Mouse (Mus musculus) liver, embryonic 14.5 days (tissue): Measurements from ENCODE around the gene Tbc1d22a. TPM values are rescaled to one million over a fixed set of nuclear protein-coding genes. Genes with fewer than 3 reads are reported as not detected.
A peak's percentile ranks its signal among the peaks of the same experiment; 100 is the strongest.

Source experiments
- ATAC-seq: fragments of 200-750 bp; cut with Nextera tagmentation; 2 replicates; pipeline ENCODE4 v1.8.0; 2017; ENCODE audit warnings: moderate number of reproducible peaks, mild to moderate bottlenecking, moderate library complexity; ENCODE audit not compliant: insufficient read depth
- DNase-seq, 3 experiments: peaks; one replicate each; pipeline ENCODE4 v3.0.0-alpha.2; 2012 to 2013; ENCODE audit warnings: low read depth in 3 of 3, low spot score in 3 of 3
- H3K27ac ChIP-seq: fragments of 300-500 bp; sonication (generic); 2 replicates; pipeline ENCODE4 v1.5.1; 2014; ENCODE audit warnings: moderate library complexity, mild to moderate bottlenecking, control low read depth, inconsistent platforms
- H3K27me3 ChIP-seq: fragments of 300-500 bp; sonication (generic); 2 replicates; pipeline ENCODE4 v1.6.1; 2014; ENCODE audit warnings: mild to moderate bottlenecking, low read length, moderate library complexity; ENCODE audit not compliant: control insufficient read depth, insufficient read depth
- H3K36me3 ChIP-seq: fragments of 300-500 bp; sonication (generic); replicated peaks from 2 replicates; pipeline ENCODE4 v1.6.1; 2014; ENCODE audit warnings: low read depth; ENCODE audit not compliant: control insufficient read depth, insufficient read depth
- H3K4me1 ChIP-seq, 2 experiments: fragments of 200-500 bp in 1 of 2; fragments of 300-500 bp in 1 of 2; sonication (generic) in 1 of 2; replicated peaks; 2 replicates each; pipeline ENCODE4 v1.6.1; 2012 to 2014; ENCODE audit warnings: antibody characterized with exemption in 1 of 2, inconsistent platforms in 1 of 2, low read length in 1 of 2; ENCODE audit not compliant: control insufficient read depth in 2 of 2, insufficient read depth in 2 of 2
- H3K4me2 ChIP-seq: fragments of 300-500 bp; sonication (generic); 2 replicates; pipeline ENCODE4 v1.6.1; 2014; ENCODE audit warnings: low read depth, mild to moderate bottlenecking, control low read depth, moderate library complexity
- H3K4me3 ChIP-seq, 2 experiments: fragments of 200-500 bp in 1 of 2; fragments of 300-500 bp in 1 of 2; sonication (generic) in 1 of 2; 2 replicates each; pipeline ENCODE4 v1.5.1; 2012 to 2014; ENCODE audit warnings: low read depth in 2 of 2, low read length in 2 of 2, mild to moderate bottlenecking in 2 of 2, control low read depth in 1 of 2, inconsistent platforms in 1 of 2, moderate library complexity in 1 of 2; ENCODE audit not compliant: insufficient read depth in 1 of 2
- H3K9ac ChIP-seq: fragments of 300-500 bp; sonication (generic); replicated peaks from 2 replicates; pipeline ENCODE4 v1.6.1; 2014; ENCODE audit warnings: mild to moderate bottlenecking, control low read depth, moderate library complexity
- H3K9me3 ChIP-seq: fragments of 300-500 bp; sonication (generic); 2 replicates; pipeline ENCODE4 v1.6.1; 2016; ENCODE audit warnings: low read length, mixed read lengths; ENCODE audit not compliant: control insufficient read depth
- CTCF ChIP-seq: IDR thresholded peaks from 2 replicates; pipeline ENCODE4 v1.5.1; 2016; ENCODE audit warnings: antibody characterized with exemption, low read depth, control low read depth
- EP300 ChIP-seq: IDR thresholded peaks from 2 replicates; pipeline ENCODE4 v1.6.1; 2016; ENCODE audit warnings: antibody characterized with exemption, low read depth
- WGBS: fragments of 180-500 bp; shearing (Covaris S2); extraction: QIAGEN DNeasy Blood & Tissue Kit; methylation state at CpG from one replicate; pipeline ENCODE4 v1.1.7; 2014; ENCODE audit not compliant: insufficient replicate concordance; 5-methylcytosine and 5-hydroxymethylcytosine counted together
- polyA plus RNA-seq, 2 experiments: library from polyadenylated mRNA; depleted of rRNA in 1 of 2; stranded (reverse) in 1 of 2; unstranded in 1 of 2; fragments of >200 nt; fragmentation: Nextera tagmentation in 1 of 2; extraction: Ambion mirVana in 1 of 2; gene quantifications; 2 replicates each; pipeline versions ENCODE4 v1.2.1 to v1.2.3; 2012 to 2014

Tbc1d22a gene
- polyA plus RNA-seq (2012; rRNA removed) (5.8 and 6.4 TPM in 2 replicates), polyA plus RNA-seq (2014; fragmentation: Nextera tagmentation; extraction: Ambion mirVana) (4.1 and 4.9 TPM in 2 replicates)

DNA sequence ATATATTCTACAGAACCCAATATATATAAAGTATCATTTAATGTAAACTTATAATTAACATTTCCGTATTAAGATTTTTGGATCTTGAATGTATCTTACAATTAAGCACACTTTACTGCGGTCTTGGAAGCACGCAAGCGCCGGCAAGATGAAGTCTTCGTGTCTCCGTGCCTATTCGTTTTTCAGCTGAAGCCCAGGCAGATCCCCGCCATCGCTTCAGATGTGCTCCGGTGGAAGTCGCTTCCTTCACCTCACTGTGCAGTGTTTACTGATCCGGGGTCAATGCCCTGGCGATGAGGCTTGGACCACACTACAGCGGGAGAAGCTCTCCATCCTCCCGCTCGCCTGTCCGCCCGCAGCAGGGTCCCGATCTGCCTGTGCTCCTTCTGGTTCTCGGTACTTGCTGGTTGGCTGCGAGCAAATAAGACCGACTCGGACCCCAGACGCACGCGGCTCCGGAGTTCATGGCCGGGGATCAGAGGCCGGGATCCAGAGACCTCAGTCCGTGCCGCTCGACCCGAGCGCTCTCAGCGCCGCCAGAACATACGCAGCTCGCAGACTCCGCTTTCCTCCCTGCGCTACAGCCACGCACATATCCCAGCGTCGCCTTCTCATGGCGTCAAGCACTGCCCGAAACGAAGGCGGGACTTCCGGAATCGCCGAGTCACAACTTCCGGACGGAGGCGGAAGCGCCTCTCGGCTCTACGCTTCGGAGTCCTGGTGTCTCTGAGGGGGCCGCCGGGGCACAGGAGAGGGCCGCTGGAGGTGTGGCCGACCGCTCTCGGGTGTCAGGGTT lies at the start of gene Tbc1d22a:
Tbc1d22a (plus strand) TSS at position 707 of the 796 bp plus-strand sequence.
- under 1% methylated on average over 64 of the region's 64 CpGs for WGBS
- ATAC-seq: peak; percentile 91
- H3K9me3 ChIP-seq: no peaks in the 10 kb centered on the region
- DNase-seq: peak; percentile 88 to 89 (median 89)
- H3K27me3 ChIP-seq: no peaks in the 10 kb centered on the region
- peak within 1 kb of the TSS; percentile 92 for H3K4me2 ChIP-seq
- H3K4me3 ChIP-seq: peak within 1 kb of the TSS; percentile 90 to 93
- H3K27ac ChIP-seq: peak within 1 kb of the TSS; percentile 67
- no peaks in the 10 kb centered on the region for H3K36me3 ChIP-seq
- peak within 1 kb of the TSS; percentile 93 for H3K9ac ChIP-seq
- TF ChIP-seq EP300 (no peak), CTCF (no peak)
- peaks cover 2 to 8% of the 10 kb centered on the region in 2 experiments; a peak in 3 of 4 replicates for H3K4me1 ChIP-seq

- no peak for ATAC-seq
- Histone ChIP-seq H3K4me2 (no peak overlapping the region), H3K9ac (no peak overlapping the region), H3K4me1 (no peaks in the 10 kb centered on the region; a peak in 1 of 4 replicates), H3K4me3 (no peak overlapping the region), H3K36me3 (no peaks in the 10 kb centered on the region), H3K27ac (no peak overlapping the region), H3K9me3 (no peaks in the 10 kb centered on the region), H3K27me3 (no peaks in the 10 kb centered on the region)
- no peak for DNase-seq
- WGBS: 72% methylated on average over 21 of the region's 21 CpGs
- no peak for TF ChIP-seq EP300
- no peak for TF ChIP-seq CTCF
Observed at GRCm38 (mm10) chr15:86164718-86165345, 49.4 kb upstream of the Tbc1d22a start.

- Histone ChIP-seq H3K4me3 (no peak overlapping the region), H3K27ac (no peak overlapping the region), H3K9ac (no peak overlapping the region), H3K9me3 (no peaks in the 10 kb centered on the region), H3K4me1 (no peaks in the 10 kb centered on the region; a peak in 1 of 4 replicates), H3K36me3 (no peaks in the 10 kb centered on the region), H3K4me2 (no peak overlapping the region), H3K27me3 (no peaks in the 10 kb centered on the region)
- ATAC-seq (no peak), DNase-seq (no peak)
- WGBS: 77% methylated on average over 24 of the region's 24 CpGs
- TF ChIP-seq CTCF (no peak), EP300 (no peak)
Observed at GRCm38 (mm10) chr15:86165811-86166590, 48.3 kb upstream of the Tbc1d22a start.

DNA sequence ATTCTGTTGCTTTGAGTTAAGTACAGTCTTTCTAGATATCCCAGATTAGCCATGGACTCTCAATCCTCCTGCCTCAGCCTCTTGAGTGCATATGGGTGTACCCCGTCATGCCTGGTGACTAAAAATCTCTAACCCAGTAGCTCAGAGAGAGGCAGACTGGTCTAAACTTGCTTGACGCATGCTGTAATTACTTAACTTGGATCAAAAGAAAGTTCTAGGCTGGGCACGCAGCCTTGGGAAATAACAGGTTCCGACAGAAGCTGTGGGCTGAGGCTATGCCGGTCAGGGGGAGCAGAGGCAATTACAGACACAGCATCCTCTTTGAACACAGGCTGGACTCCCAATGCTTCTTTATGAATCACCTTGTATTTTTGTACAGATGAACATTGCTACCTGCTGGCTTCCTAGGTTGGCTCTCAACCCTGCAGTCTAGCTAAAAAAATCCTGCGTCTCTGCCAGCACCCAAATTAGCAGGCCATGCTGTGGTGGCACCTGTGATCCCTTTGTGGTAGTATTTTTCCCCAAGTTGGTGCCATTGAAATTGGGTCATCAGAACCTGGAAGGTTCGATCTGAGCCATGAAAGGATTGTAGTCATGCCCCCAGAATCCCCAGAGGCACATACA lies 47.1 kb upstream of the Tbc1d22a start:
- Histone ChIP-seq H3K9ac (no peak overlapping the region), H3K36me3 (no peaks in the 10 kb centered on the region), H3K4me3 (no peak overlapping the region), H3K9me3 (no peaks in the 10 kb centered on the region), H3K27ac (no peak overlapping the region), H3K4me1 (no peaks in the 10 kb centered on the region; a peak in 1 of 4 replicates), H3K4me2 (no peak overlapping the region), H3K27me3 (no peaks in the 10 kb centered on the region)
- DNase-seq: no peak
- no peak for ATAC-seq
- no peak for TF ChIP-seq EP300
- TF ChIP-seq CTCF: no peak
- 79% methylated on average over 7 of the region's 7 CpGs for WGBS
